Comparison of ENCODE assay signal across 13 mouse cellular contexts in the genomic region with DNA sequence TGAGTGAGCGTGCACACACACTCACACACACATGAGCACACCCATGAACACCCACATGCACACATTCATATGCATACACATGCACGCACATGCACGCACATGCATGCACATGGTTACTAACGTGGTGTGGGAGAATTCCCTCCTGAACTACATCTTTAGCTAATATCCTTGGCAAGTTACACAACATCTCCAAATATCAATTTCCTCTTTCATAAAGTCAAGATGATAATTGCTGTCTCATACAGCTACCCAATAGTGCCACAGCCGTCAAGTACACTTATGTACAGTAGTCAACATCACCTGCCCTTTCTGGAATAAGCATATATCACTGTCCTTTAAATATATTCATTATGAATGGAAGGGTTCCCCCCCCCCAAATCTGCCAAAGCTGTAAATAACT.
"Had no signal": no experiment of that assay in that cellular context is flagged by ENCODE, and none has a peak within 500 bp of the region (broad histone marks: within the 10 kb centered on the region; RNA-seq: fewer than 3 reads in every experiment).

No protein-coding gene starts in this region.

- H3K27ac ChIP-seq: kidney, postnatal 0 days; layer of hippocampus, adult 2 months; liver, embryonic 14.5 days; neural tube, embryonic 12.5 days had no signal

- H3K27me3 ChIP-seq: neural tube, embryonic 12.5 days had no signal

- H3K9ac ChIP-seq: liver, embryonic 14.5 days; neural tube, embryonic 12.5 days had no signal

- ATAC-seq: inflammation-experienced regulatory T-cells, adult 6 months had no signal

- H3K4me3 ChIP-seq: layer of hippocampus, adult 2 months; neural tube, embryonic 12.5 days had no signal

- DNase-seq: kidney, adult 11 months; kidney, adult 9 months; kidney, postnatal 4 days; lung, adult 18-20 months; right cerebral cortex, postnatal 4 days; spleen, adult 18-20 months; thymus, adult 18-20 months; thymus, postnatal 14 days had no signal

- H3K9me3 ChIP-seq: neural tube, embryonic 12.5 days had no signal

- H3K36me3 ChIP-seq: neural tube, embryonic 12.5 days had no signal
